Mouse (Mus musculus) B cell, adult 2 months (primary cell): ENCODE data around the gene Irf2bp2.

Experiments used
- DNase-seq, 2 experiments: peaks; one replicate each; pipeline ENCODE4 v3.0.0; 2022

The Irf2bp2 gene

DNA sequence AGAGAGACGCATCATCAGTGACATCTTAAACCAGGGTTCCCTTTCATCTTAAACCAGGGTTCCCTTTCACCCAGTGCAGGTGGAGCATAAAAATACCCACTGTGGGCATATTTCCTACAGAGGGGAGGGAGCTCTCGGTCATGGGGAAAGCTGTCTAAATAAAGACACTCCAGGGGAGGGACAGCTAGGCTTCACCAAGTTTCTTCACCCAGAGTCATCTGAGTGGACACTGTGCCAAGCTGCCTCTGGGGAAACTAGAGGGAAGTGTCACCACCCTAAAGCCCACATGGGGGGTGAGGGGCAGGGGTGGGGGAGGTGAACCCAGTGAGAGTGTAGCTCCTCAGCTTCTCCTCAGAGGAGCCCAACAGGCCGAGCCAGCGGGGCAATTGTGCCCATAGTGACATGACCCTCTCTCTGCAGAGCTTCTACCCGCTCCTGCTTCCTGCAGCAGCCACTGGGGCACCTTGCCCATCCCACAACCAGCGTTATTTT, 27.8 kb downstream of the Irf2bp2 start:
- peak in 1 of 2 experiments; percentile 13 for DNase-seq

GRCm38 (mm10) chr8:126565231-126565781, 28.5 kb downstream of the Irf2bp2 start:
- DNase-seq: no peak

GRCm38 (mm10) chr8:126564551-126565154, 29.1 kb downstream of the Irf2bp2 start:
- no peak for DNase-seq

DNA sequence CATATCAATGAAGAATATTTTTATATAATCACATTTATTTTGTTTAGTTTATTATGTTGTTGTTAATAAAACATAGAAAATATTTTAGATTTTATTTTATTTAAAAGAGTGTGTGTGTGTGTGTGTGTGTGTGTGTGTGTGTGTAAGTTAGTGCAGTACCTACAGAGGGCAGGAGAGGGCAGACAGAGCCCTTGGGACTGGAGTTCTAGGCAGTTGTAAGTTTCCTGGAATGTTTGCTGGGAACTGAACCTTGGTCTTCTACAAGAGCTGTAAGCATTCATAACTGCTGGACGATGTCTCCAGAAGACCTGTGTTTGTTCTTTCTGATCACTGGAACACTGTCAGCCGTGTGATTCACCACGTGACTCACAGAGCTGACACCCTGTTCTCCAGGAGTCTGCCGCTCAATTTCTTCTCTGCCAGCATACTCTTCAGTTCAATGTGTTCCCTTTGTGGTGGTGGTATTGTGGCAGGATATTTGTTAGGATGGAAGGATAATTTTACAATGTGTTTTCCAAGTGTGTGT, 32.4 kb downstream of the Irf2bp2 start:
- DNase-seq: no peak

- no peak for DNase-seq
These were observed 35.3 kb downstream of the Irf2bp2 start for GRCm38 (mm10) chr8:126558400-126558953.

DNA sequence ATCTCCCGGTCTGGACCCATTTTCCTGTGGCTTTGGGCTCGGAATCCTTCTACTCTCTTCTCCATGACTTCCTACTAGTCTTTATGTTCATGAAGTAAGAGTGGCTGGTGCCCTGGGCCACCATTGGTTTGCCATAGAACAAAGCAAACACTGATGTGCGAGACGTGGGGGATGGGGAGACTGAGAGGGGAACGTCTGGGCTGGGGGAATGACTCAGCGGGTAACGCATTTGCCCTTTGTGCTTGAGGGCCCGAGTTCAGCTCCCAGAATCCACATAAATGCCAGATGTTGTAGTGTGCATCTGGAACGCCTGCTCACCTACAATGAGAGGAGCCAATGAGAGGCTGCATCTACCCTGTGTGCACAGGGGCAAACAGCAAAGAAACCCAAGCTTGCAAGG, 36.4 kb downstream of the Irf2bp2 start:
- no peak for DNase-seq

GRCm38 (mm10) chr8:126556691-126557090, 37.1 kb downstream of the Irf2bp2 start:
- no peak for DNase-seq

DNA sequence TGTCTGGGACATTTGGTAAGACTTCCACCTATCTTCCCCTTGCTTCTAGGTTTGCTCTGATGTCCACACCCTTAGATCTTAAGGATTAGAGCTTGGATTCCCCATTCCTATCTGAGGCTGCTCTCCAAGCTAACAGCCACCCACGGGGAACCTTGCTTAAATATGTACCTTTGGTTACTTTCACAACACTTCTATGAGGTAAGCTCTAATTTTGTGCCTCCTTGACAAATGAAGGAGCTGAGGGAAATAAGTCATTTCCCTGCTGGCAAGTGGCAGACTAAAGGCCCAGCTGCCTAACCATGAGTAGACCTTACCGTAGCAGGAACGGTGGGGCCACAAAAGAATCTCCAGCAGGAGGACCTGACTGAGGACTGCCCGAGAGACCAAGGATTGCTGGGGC, 39.0 kb downstream of the Irf2bp2 start:
- no peak for DNase-seq

DNA sequence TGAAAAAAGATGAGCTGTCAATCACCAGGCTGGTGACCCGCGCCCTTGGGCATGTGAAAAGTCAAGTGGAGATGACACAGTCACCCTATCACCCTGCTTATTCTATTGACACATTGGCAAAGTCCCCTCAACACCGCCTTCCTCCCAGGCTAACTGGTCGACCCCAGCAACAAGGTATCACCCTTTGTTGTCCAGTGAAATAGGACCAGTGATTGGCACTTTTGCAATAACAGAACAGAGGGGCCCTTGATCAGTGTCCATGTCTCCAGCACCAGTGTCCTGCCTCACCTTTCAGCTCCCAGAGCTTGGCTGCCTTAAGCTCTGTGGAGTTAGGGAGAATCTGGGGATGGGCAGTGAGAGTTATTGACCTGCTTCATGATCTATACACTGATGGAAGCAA, 41.9 kb downstream of the Irf2bp2 start:
- no peak for DNase-seq

DNA sequence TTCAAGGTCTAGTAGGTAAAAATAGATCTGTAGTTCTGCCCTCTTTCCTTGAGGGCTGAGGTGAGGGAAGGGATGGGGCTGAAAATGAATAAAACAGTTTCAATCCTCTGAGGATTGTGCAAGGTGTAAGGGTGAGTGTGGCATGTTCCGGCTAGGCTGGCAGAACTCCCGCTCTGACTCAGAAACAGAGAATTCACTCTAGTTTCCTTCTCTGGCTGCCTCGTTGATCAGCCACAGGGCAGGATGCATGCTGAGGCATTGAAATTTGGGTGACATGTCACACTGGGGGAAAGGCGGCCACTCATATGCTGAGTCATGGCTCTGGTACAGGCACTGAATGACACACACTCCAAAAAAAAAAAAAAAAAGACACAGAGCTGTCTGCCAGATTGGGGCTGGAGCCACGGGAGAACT, 42.8 kb downstream of the Irf2bp2 start:
- DNase-seq: no peak

GRCm38 (mm10) chr8:126547841-126548240, 45.9 kb downstream of the Irf2bp2 start:
- DNase-seq: no peak

GRCm38 (mm10) chr8:126547361-126547760, 46.4 kb downstream of the Irf2bp2 start:
- no peak for DNase-seq

- no peak for DNase-seq
These were observed 47.3 kb downstream of the Irf2bp2 start for GRCm38 (mm10) chr8:126546480-126546879.

DNA sequence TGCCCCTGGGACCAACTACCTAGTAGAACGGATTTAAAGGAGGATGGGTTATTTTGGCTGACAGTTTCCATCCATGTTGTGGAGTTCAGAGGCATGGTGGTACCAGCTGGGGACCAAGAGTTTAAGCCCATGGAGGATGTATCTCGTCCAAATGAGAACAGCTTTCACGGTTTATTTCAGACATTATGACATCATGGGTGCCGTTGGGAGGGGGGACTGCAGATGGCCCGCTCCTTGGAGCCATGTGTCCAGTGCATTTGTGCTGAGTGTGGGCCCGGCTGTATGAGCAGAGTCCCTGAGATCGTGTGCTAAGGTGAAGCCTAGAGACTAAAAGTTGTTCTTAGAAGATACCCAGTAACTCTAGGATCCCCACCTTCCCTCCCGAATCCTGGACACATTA, 50.4 kb downstream of the Irf2bp2 start:
- DNase-seq: no peak

DNA sequence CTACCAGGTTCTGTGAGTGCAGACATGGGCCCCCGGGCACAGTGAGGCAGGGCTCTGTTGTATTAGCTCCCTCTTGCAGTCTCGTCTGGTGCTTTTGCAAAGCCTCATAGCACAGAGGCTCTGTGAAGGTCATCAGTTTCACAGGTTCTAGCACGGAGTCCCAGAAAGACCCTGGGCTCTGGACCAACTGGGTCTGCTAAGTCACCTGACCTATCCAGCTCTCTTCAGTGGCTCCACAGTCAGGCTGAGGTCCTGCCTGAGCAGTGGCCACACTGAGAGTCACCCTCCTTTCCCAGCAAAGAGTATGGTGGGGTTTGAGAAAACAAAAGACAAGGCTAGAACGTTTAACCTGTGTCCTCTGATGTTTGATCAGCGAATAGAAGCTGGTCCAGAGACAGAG, 51.0 kb downstream of the Irf2bp2 start:
- DNase-seq: no peak

DNA sequence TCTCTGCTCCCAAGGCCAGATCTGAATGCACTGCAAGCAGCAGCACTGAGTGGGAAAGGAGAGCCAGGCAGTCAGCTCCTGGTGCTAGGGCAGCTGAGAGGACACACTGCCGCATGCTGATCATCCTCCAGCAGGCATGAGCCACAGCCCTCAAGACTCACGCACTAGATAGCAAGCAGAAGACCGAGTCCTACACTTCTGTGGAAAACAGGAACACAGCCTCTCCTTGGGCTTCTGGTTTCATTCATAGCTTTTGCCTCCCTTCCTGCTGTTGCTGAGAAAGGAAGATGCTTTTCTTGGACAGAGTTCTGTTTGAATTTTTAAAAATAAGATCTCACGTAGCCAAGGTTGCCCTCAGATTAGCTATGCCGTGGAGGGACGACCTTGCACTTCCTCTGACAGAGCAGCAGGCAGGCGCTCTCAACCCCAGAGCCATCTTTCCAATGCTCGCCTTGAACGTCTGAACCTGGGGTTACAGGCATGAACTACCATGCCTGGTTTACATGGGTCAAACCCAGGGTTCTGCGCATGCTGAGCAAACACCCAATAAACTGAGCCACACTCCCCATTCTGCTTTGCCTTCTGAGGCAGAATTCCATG, 51.6 kb downstream of the Irf2bp2 start:
- DNase-seq: no peak

DNA sequence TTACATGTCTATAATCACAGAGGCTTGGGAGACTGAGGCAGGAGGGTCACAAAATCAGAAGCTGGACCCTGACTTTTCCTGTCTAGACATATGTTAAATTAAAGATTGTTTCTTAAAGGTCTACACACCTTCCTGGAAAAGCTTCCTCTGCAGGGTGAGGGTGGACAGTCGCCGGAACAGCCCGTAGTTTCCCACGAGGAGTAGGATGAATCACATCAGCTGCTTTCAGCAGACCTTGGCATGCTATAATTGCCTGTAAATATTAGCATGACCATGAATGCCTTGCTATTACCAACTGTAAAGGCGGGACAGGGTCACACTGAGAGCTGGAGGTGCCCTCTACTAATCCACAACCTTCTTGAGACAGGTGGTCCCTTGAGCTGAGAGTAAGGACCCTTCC, 53.5 kb downstream of the Irf2bp2 start:
- DNase-seq: no peak

DNA sequence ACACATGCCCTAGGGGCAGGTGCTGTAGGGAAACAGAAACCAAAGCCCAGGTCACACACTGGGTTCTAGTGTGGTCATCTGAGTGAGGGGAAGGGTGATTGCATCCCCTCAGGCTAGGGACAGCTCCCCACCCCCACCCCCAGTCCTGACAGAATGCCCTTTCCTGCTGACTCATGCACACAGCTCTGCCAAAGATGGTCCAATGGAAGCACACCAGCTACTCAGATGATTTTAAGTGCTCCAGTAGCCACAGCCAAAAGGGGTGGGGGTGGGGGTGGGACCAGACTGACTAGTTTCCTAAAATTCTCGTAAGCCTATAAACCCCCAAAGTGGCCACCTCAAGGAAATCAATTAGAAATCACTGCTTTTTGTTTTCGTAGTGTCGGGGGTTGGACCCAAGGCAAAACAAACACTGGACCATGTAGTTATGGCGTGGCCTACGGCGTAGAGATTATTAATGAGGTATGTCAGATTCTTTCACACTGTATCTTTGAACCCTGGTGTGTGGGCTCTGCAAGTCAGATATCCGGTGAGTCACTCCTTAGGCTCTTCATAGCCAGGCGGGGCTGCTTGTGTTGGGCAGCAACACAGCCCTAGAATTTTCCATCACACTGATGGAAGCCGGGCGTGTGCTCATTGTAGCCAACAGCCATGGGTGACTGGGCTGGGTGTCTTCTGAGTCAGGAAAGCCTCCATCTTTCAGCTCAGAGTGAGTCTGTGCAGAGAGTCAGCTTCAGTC, 54.3 kb downstream of the Irf2bp2 start:
- no peak for DNase-seq

- DNase-seq: no peak
These were observed 55.0 kb downstream of the Irf2bp2 start for GRCm38 (mm10) chr8:126538648-126539354.
